Mouse (Mus musculus) Patski (cell line): ENCODE data around the gene Ada. TPM values are rescaled to one million over a fixed set of nuclear protein-coding genes. Genes with fewer than 3 reads are reported as not detected.

ENCODE experiments used
- ATAC-seq: fragments of 100-300 bp; one replicate; pipeline ENCODE4 v1.8.0; 2021
- CTCF ChIA-PET: fragments of 350-600 bp; sonication (Branson Sonifier 250); formaldehyde crosslinking; loops from one replicate; lab custom pipeline; 2022; ENCODE audit warnings: inconsistent platforms; lab: Charles Lee
- POLR2A ChIA-PET: fragments of 350-600 bp; sonication (Branson Sonifier 250); formaldehyde crosslinking; loops from one replicate; lab custom pipeline; 2022; ENCODE audit warnings: antibody characterized with exemption, inconsistent platforms; lab: Charles Lee
- DNase-seq: peaks from one replicate; pipeline ENCODE4 v3.0.0-alpha.2; 2011; ENCODE audit warnings: low read depth, low spot score
- H3K27me3 ChIP-seq: fragments of 371-371 bp; one replicate; pipeline ENCODE4 v1.5.1; 2021
- CTCF ChIP-seq: fragments of 100-300 bp; IDR thresholded peaks from one replicate; pipeline ENCODE4 v1.5.1; 2021
- in situ Hi-C: fragments of 300-500 bp; cut with MboI; formaldehyde crosslinking; loops from 3 replicates; pipeline ENCODE4 v1.11.1; 2018; ENCODE audit warnings: low pct_unique_long_range_greater_than_20kb, mixed read lengths
- polyA plus RNA-seq: library from polyadenylated mRNA; unstranded; gene quantifications from one replicate; pipeline ENCODE4 v1.2.3, GENCODE M21; 2021

Ada gene
- 4.0 TPM for polyA plus RNA-seq

DNA sequence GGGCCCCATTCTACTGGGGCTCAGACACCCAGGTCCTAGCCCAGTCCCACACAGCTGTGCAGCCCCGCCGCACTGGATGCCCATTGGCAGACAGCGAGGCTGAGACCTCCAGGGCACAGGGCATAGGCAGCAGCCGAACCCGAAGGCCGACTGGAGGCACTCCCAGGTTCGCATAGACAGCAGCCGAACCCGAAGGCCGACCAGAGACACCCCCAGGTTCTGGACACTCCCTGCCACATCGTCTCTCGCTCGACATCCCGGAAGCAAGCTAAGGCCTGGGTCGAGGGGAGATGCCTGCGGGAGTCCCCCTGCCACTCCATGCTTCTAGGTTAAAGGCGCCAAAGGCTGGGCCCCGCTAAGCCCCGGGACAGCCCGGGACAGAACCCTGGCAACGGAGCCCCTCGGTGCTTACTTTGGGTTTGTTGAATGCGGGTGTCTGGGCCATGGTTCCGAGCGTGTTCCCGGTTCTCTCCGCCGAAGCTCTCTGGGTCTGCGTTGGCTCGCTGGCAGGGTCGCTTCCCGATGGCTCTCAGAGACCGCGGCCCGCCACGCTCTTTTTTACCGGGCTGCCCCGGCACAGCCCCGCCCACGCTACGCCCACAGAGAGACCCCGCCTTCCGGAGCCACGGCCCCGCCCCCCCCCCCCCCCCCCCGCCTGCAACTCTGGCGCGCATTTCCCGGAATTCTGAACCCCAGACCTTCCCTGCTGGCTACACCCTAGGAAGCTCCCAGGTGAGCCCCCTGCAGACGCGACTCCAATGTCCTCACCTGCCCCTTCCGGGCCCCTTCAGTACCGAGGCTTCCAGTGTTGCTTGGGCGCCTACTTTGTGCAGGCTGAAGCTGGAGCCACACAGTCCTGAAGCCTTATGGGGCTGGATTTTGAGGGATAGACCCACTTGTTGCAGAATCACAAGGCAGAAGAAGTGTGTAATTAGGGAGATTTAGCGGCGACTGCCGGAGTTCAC is at the start of gene Ada:
Gene Ada (minus strand): TSS at position 593 of the 965 bp plus-strand sequence.
- no peaks in the 10 kb centered on the region for H3K27me3 ChIP-seq
- ChIA-PET POLR2A (no interaction called here), CTCF (interaction anchor here (1.5 kb wide), 1 partner anchor 10 kb away, joined by 3 read pairs; no protein-coding TSS in a partner anchor)
- ATAC-seq (peak; percentile 66), DNase-seq (no peak)
- no peak for TF ChIP-seq CTCF
- in situ Hi-C loops = no loop called here

DNA sequence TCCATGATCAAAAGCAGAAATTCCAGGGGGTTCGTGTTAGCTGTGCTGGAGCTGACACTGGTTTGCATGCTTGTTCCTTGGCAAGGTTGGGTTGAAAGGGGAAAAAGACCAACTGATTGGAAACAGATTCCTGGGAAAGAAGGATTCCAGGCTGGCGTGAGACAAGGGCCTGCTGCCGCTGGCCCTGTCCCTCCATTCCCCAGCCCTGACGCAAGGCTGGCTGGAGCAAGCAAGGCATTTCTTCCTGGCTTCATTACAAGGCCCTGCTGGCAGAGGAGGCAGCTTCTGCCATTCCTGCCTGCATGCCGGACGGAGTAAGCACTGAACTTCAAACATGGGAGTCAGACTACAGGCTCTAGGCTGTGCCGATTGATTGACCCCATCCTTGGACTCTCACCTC is 48.4 kb upstream of the Ada start:
- ATAC-seq (peak; percentile 17), DNase-seq (no peak)
- TF ChIP-seq CTCF = no peak
- H3K27me3 ChIP-seq = no peaks in the 10 kb centered on the region
- in situ Hi-C loops = no loop called here
- POLR2A ChIA-PET = interaction anchor here (1.0 to 1.8 kb wide), 2 partner anchors 24 to 26 kb away, joined by 3 to 5 read pairs; no protein-coding TSS in a partner anchor
- CTCF ChIA-PET = interaction anchor here (1.3 to 5.0 kb wide), 4 partner anchors 10 to 40 kb away, joined by 4 to 42 read pairs (median 21); no protein-coding TSS in a partner anchor

DNA sequence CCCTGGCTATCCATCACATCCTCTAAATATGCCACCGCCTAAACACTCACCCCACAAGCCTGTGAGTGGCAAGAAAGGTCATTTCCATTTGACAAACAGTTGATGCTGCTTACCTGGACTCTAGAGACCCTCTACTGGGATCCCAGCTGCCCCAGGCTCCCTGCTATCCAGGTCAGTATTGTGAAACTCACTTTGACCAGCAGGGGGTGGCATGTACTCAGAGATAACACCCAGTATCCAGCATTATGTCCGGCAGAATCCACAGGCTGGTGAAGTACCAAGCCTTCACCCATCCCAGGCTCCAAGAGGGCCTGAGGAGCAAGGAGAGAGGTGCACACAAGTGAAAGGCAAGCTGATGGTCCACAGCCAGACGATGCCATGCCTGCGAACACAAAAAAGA is 38.4 kb upstream of the Ada start:
- peaks cover 3% of the 10 kb centered on the region for H3K27me3 ChIP-seq
- peak; percentile 76 for TF ChIP-seq CTCF

DNA sequence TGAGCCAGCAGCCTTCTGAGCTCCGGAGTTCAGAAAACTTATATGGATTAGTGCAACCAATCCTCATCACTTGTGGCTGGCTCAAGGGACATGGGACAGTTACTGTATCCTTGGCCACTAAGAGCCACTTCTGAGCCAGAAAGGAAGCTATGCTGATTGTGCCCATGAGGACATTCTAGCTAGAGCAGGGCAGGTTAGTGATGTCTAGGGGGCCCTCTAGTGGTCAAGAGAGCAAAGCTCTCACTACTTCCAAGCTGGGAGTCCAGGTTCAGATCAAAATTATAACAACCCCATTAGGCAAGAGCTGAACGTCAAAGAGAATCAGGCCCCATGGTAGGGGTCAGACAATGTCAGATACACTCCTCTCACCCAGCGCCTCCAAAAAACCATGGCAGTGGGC is 37.7 kb upstream of the Ada start:
- DNase-seq (no peak), ATAC-seq (peak; percentile 82)
- CTCF ChIA-PET = interaction anchor here (0.6 to 4.1 kb wide), 28 partner anchors 10 to 304 kb away, joined by 3 to 70 read pairs (median 4); partner anchors contain the start of genes Ccn5 and Ttpal
- POLR2A ChIA-PET = interaction anchor here (2.3 kb wide), 1 partner anchor 50 kb away, joined by 9 read pairs; no protein-coding TSS in a partner anchor
- in situ Hi-C loops = loop anchor here (10.0 kb wide), 2 partner anchors 47 to 157 kb away; no protein-coding TSS in a partner anchor
- TF ChIP-seq CTCF = peak; percentile 77
- peaks cover 3% of the 10 kb centered on the region for H3K27me3 ChIP-seq

More for the DNA sequence above, 38.4 kb upstream of the Ada start:
- ATAC-seq (peak; percentile 80), DNase-seq (no peak)
- CTCF ChIA-PET = interaction anchor here (0.7 to 4.1 kb wide), 16 partner anchors 9 to 189 kb away, joined by 3 to 70 read pairs (median 5); partner anchors contain the start of gene Ccn5
- POLR2A ChIA-PET = interaction anchor here (0.7 to 2.3 kb wide), 5 partner anchors 30 to 50 kb away, joined by 3 to 9 read pairs (median 3); no protein-coding TSS in a partner anchor
- in situ Hi-C loops = loop anchor here (10.0 kb wide), 2 partner anchors 46 to 156 kb away; no protein-coding TSS in a partner anchor

DNA sequence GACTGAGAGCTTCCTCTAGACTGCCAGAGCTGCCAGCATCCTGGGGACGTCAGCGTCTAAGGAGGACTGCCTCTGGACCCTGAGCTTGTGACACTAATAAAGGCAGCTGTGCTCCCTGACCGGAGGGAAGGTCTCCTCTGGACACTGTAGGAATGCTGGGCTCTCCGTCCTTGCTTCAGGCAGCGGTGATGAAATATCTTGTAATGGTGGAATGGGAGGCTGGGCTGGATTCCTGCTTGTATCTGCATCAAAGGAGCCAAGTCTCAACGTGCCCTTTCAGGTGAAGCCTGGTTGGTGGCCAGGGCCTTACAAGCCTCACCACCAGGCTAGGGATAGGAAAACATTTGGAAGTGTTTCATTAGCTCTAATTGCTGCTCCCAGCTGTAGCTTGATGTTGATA is 37.0 kb upstream of the Ada start:
- ChIA-PET POLR2A (interaction anchor here (0.6 to 2.3 kb wide), 2 partner anchors 37 to 51 kb away, joined by 3 to 9 read pairs; no protein-coding TSS in a partner anchor), CTCF (interaction anchor here (0.6 to 4.1 kb wide), 23 partner anchors 10 to 303 kb away, joined by 3 to 70 read pairs (median 3); partner anchors contain the start of genes Ccn5 and Ttpal)
- TF ChIP-seq CTCF = no peak
- peaks cover 3% of the 10 kb centered on the region for H3K27me3 ChIP-seq
- DNase-seq (no peak), ATAC-seq (no peak)
- in situ Hi-C loops = loop anchor here (10.0 kb wide), 2 partner anchors 48 to 158 kb away; no protein-coding TSS in a partner anchor

DNA sequence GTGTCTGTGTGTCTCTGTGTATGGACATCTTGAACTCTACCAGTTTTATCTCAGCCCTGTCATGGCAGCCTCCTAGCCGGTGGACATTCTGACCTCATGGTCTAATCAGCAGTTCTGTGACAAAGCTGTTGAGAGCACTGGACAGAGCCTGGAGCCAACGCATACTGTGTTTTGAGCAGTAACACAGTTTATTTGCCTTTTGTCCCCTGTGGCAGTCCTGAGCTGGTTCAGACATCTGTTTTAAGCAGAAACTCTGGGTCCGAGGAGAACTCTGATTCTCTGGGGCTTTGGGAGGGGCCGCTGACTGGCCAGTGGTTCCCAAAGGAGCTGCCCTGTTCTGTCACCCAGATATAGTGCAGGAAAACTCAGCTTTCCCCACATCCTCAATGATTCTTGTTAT is 33.9 kb upstream of the Ada start:
- DNase-seq = no peak
- ChIA-PET POLR2A (no interaction called here), CTCF (interaction anchor here (0.7 to 2.1 kb wide), 3 partner anchors 39 to 55 kb away, joined by 3 to 7 read pairs (median 4); no protein-coding TSS in a partner anchor)
- no peak for ATAC-seq
- TF ChIP-seq CTCF = no peak
- in situ Hi-C loops = loop anchor here (10.0 kb wide), 2 partner anchors 51 to 161 kb away; no protein-coding TSS in a partner anchor
- peaks cover 12% of the 10 kb centered on the region for H3K27me3 ChIP-seq

DNA sequence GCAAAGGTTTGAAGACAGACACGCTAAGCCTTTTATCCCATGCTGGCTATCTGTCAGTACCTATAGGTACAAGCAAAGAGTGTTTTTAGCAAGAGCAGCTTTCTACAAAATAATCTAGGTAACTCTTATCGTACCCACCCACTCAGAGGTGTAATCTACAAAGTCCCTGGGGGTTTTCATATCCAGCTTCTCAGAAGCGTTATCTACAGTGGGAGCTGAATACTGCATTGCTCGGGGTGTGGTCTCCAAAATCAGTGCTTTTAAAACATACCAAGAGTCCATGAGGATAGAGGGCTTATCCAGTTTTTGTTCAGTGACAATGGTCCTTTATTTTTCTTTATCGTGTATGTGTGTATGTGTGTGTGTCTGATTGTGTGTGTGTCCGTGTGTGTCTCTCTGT is 33.3 kb upstream of the Ada start:
- no peak for ATAC-seq
- ChIA-PET CTCF (interaction anchor here (0.7 to 2.1 kb wide), 4 partner anchors 40 to 55 kb away, joined by 3 to 7 read pairs (median 4); no protein-coding TSS in a partner anchor), POLR2A (no interaction called here)
- in situ Hi-C loops = loop anchor here (10.0 kb wide), 2 partner anchors 51 to 161 kb away; no protein-coding TSS in a partner anchor
- TF ChIP-seq CTCF = no peak
- peaks cover 12% of the 10 kb centered on the region for H3K27me3 ChIP-seq
- no peak for DNase-seq

DNA sequence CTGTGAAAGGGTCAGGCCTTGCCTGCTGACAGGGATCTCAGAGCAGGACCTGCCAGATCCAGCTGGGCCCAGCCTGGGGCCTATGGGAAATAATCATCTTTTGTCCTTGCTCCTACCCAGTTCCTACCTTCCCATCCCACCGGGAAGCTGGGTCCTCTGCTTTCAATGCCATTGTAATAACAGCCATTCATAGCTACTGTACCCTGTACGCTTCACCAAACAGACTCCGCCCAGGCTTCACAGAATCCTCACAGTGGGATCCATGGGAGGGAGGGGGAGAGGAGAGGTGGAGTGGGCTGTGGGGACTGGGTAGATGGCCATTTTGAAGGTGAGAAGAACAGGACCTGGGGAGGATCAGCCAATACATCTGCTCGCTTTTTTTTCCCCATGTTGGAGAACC is 28.9 kb upstream of the Ada start:
- in situ Hi-C loops = no loop called here
- no peak for TF ChIP-seq CTCF
- DNase-seq = no peak
- ChIA-PET CTCF (interaction anchor here (1.1 kb wide), 1 partner anchor 244 kb away, joined by 3 read pairs; no protein-coding TSS in a partner anchor), POLR2A (no interaction called here)
- peaks cover 29% of the 10 kb centered on the region for H3K27me3 ChIP-seq
- ATAC-seq = no peak

DNA sequence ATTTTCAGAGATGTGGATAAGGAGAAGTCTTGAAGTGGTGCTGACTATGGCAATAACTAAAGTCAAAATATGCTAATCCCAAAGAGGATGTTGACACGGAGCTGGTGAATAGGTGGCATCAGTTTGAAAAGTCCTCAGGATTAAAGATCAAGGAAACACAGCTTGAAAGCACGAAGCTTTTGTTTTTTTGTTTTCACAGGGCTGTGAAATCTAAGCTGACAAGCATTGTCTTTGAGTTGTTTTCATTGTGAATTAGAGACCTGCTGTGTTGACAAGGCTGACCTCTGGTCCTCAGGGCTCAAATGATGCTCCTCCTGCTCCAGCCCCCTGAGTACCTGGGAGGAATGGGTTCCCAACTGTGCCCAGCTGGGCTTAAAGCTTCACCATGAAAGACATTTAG is 27.0 kb upstream of the Ada start:
- in situ Hi-C loops = no loop called here
- ChIA-PET POLR2A (no interaction called here), CTCF (interaction anchor here (1.7 kb wide), 2 partner anchors 10 to 61 kb away, joined by 8 to 9 read pairs; no protein-coding TSS in a partner anchor)
- DNase-seq (no peak), ATAC-seq (no peak)
- TF ChIP-seq CTCF = no peak
- peaks cover 30% of the 10 kb centered on the region for H3K27me3 ChIP-seq

DNA sequence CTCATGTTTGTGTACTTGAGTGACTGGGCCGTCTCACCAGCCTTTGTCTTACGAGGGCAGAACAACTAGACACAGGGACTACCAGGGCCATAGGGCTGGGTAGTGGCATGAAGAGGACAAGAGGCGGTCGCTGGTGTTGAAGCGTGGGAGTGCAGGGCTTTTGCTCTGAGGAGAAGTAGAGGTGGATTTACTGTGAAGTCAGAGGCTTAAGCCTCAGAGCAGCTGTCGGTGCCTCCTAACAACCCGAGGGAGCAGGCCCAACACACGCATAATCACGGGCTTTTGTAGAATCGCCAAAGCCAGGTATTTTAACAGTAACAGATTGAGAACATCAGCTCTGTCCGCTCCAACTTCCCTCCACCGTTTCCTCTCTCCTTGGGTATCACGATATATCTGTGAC is 26.6 kb upstream of the Ada start:
- ChIA-PET POLR2A (no interaction called here), CTCF (interaction anchor here (1.7 kb wide), 1 partner anchor 11 kb away, joined by 9 read pairs; no protein-coding TSS in a partner anchor)
- ATAC-seq (no peak), DNase-seq (no peak)
- in situ Hi-C loops = no loop called here
- H3K27me3 ChIP-seq = peaks cover 30% of the 10 kb centered on the region
- no peak for TF ChIP-seq CTCF
